Mouse (Mus musculus) heart, adult 2 months (tissue): ENCODE data around the gene Tcl1b5.
"Not testable (repeated sequence)": the region's sequence is repeated elsewhere in the genome, so short reads cannot be mapped to it uniquely, and the experiment has no call there.

Source experiments
- CTCF ChIP-seq: fragments of 200-600 bp; IDR thresholded peaks from 2 replicates; pipeline ENCODE4 v1.8.1; 2022; ENCODE audit warnings: antibody characterized with exemption, mild to moderate bottlenecking, moderate library complexity
- POLR2A ChIP-seq: fragments of 200-500 bp; IDR thresholded peaks from 2 replicates; pipeline ENCODE4 v1.6.1; 2011; ENCODE audit warnings: mild to moderate bottlenecking, low read depth, low read length, control low read depth; ENCODE audit not compliant: insufficient read depth

DNA sequence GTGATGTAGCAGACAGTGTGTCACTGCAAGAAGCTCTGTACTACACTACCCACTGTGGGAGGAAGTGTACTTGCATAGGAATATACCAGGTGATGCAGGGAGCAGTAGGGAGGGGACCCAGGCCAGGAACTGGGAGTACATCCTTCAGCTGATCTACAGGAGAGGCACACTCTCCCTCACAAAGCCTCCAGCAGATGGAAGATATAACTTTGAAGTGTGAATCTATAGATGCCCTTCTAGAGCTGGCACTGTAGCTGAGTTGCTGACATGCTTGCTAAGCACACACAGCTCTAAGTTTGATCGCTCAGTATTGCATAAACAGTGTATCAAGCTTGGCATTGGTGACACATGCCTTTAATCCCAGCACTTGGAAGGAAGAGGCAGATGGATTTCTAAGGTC is 38.4 kb upstream of the Tcl1b5 start:
- TF ChIP-seq CTCF, POLR2A: not testable (repeated sequence)
